Mouse (Mus musculus): ENCODE measurements at regions not wholly inside any gene's neighbourhood (a gene's known extent, or its start where the extent isn't known, plus 50 kb on each side); places are given as distances from the start of the nearest gene placed in this dataset.

GRCm38 (mm10) chr4:47595841-47596240 lies 121.4 kb downstream of the Sec61b start:
- no peaks in the 10 kb centered on the region for H3K9me3 ChIP-seq (ENCODE audit: control insufficient read depth, low read length)
- no peaks in the 10 kb centered on the region for H3K36me3 ChIP-seq (ENCODE audit: control insufficient read depth, insufficient read depth, low read length)
- H3K27me3 ChIP-seq (ENCODE audit: control insufficient read depth, insufficient read depth, low read length): no peaks in the 10 kb centered on the region
- WGBS: 75% methylated on average over 10 of the region's 10 CpGs
- no peak for TF ChIP-seq POLR2A (IDR thresholded peaks at IDR 0.05; ENCODE audit: borderline replicate concordance, extremely low read depth, insufficient read depth, insufficient read length)
- H3K27ac ChIP-seq (replicated peaks; ENCODE audit: low read depth, low read length): no peak overlapping the region
- H3K9ac ChIP-seq (ENCODE audit: low read depth, low read length, severe bottlenecking): no peak overlapping the region
- H3K4me1 ChIP-seq (ENCODE audit: control insufficient read depth, insufficient read depth, low read length): no peaks in the 10 kb centered on the region
- H3K4me2 ChIP-seq (replicated peaks; ENCODE audit: low read depth, low read length, severe bottlenecking): no peak overlapping the region
- H3K4me3 ChIP-seq (replicated peaks; ENCODE audit: low read length): no peak overlapping the region
- ATAC-seq (ENCODE audit: low FRiP score, low read depth) (no peak), DNase-seq (ENCODE audit: low spot score) (no peak)

GRCm38 (mm10) chr4:47597586-47597985 lies 123.1 kb downstream of the Sec61b start:
- no peaks in the 10 kb centered on the region for H3K9me3 ChIP-seq (ENCODE audit: control insufficient read depth, low read length)
- WGBS: 69% methylated on average over 7 of the region's 7 CpGs
- H3K27me3 ChIP-seq (ENCODE audit: control insufficient read depth, insufficient read depth, low read length): no peaks in the 10 kb centered on the region
- ATAC-seq (ENCODE audit: low FRiP score, low read depth): no peak
- DNase-seq (ENCODE audit: low spot score): no peak
- no peak overlapping the region for H3K9ac ChIP-seq (ENCODE audit: low read depth, low read length, severe bottlenecking)
- H3K36me3 ChIP-seq (ENCODE audit: control insufficient read depth, insufficient read depth, low read length): no peaks in the 10 kb centered on the region
- no peak overlapping the region for H3K4me2 ChIP-seq (replicated peaks; ENCODE audit: low read depth, low read length, severe bottlenecking)
- no peak overlapping the region for H3K4me3 ChIP-seq (replicated peaks; ENCODE audit: low read length)
- H3K4me1 ChIP-seq (ENCODE audit: control insufficient read depth, insufficient read depth, low read length): no peaks in the 10 kb centered on the region; the same call in 1 of the 2 replicates
- no peak for TF ChIP-seq POLR2A (IDR thresholded peaks at IDR 0.05; ENCODE audit: borderline replicate concordance, extremely low read depth, insufficient read depth, insufficient read length)
- no peak overlapping the region for H3K27ac ChIP-seq (replicated peaks; ENCODE audit: low read depth, low read length)

- DNase-seq (ENCODE audit: low spot score): no peak
- no peak for ATAC-seq (ENCODE audit: low FRiP score, low read depth)
- no peak overlapping the region for H3K4me2 ChIP-seq (replicated peaks; ENCODE audit: low read depth, low read length, severe bottlenecking)
Measured at GRCm38 (mm10) chr4:47598216-47598615, 123.8 kb downstream of the Sec61b start.

GRCm38 (mm10) chr4:47601301-47602070 lies 127.0 kb downstream of the Sec61b start:
- peaks cover 19% of the 10 kb centered on the region for H3K4me1 ChIP-seq (ENCODE audit: control insufficient read depth, insufficient read depth, low read length)

More at GRCm38 (mm10) chr4:47598216-47598615, 123.8 kb downstream of the Sec61b start:
- no peaks in the 10 kb centered on the region for H3K9me3 ChIP-seq (ENCODE audit: control insufficient read depth, low read length)
- 39% methylated on average over 2 of the region's 2 CpGs for WGBS
- H3K9ac ChIP-seq (ENCODE audit: low read depth, low read length, severe bottlenecking): no peak overlapping the region
- peaks cover 6% of the 10 kb centered on the region for H3K4me1 ChIP-seq (ENCODE audit: control insufficient read depth, insufficient read depth, low read length)
- H3K4me3 ChIP-seq (replicated peaks; ENCODE audit: low read length): no peak overlapping the region
- no peak for TF ChIP-seq POLR2A (IDR thresholded peaks at IDR 0.05; ENCODE audit: borderline replicate concordance, extremely low read depth, insufficient read depth, insufficient read length)
- H3K27me3 ChIP-seq (ENCODE audit: control insufficient read depth, insufficient read depth, low read length): no peaks in the 10 kb centered on the region
- H3K27ac ChIP-seq (replicated peaks; ENCODE audit: low read depth, low read length): no peak overlapping the region
- no peaks in the 10 kb centered on the region for H3K36me3 ChIP-seq (ENCODE audit: control insufficient read depth, insufficient read depth, low read length)

GRCm38 (mm10) chr4:47603378-47603777 lies 128.9 kb downstream of the Sec61b start:
- DNase-seq (ENCODE audit: low spot score): no peak
- Histone ChIP-seq H3K4me2 (replicated peaks; ENCODE audit: low read depth, low read length, severe bottlenecking) (peak overlapping the region; percentile 50), H3K36me3 (ENCODE audit: control insufficient read depth, insufficient read depth, low read length) (no peaks in the 10 kb centered on the region), H3K9ac (ENCODE audit: low read depth, low read length, severe bottlenecking) (peak overlapping the region; percentile 60), H3K27me3 (ENCODE audit: control insufficient read depth, insufficient read depth, low read length) (no peaks in the 10 kb centered on the region), H3K4me1 (ENCODE audit: control insufficient read depth, insufficient read depth, low read length) (peaks cover 19% of the 10 kb centered on the region), H3K4me3 (replicated peaks; ENCODE audit: low read length) (peak overlapping the region; percentile 27), H3K9me3 (ENCODE audit: control insufficient read depth, low read length) (no peaks in the 10 kb centered on the region), H3K27ac (replicated peaks; ENCODE audit: low read depth, low read length) (peak overlapping the region; percentile 82)
- TF ChIP-seq POLR2A (IDR thresholded peaks at IDR 0.05; ENCODE audit: borderline replicate concordance, extremely low read depth, insufficient read depth, insufficient read length): no peak
- no peak for ATAC-seq (ENCODE audit: low FRiP score, low read depth)
- 45% methylated on average over 6 of the region's 6 CpGs for WGBS

More at GRCm38 (mm10) chr4:47601301-47602070, 127.0 kb downstream of the Sec61b start:
- DNase-seq (ENCODE audit: low spot score) (no peak), ATAC-seq (ENCODE audit: low FRiP score, low read depth) (no peak)
- no peak overlapping the region for H3K4me3 ChIP-seq (replicated peaks; ENCODE audit: low read length)
- WGBS: 72% methylated on average over 10 of the region's 10 CpGs
- no peak for TF ChIP-seq POLR2A (IDR thresholded peaks at IDR 0.05; ENCODE audit: borderline replicate concordance, extremely low read depth, insufficient read depth, insufficient read length)
- H3K27ac ChIP-seq (replicated peaks; ENCODE audit: low read depth, low read length): no peak overlapping the region
- no peak overlapping the region for H3K4me2 ChIP-seq (replicated peaks; ENCODE audit: low read depth, low read length, severe bottlenecking)
- no peak overlapping the region for H3K9ac ChIP-seq (ENCODE audit: low read depth, low read length, severe bottlenecking)
- no peaks in the 10 kb centered on the region for H3K9me3 ChIP-seq (ENCODE audit: control insufficient read depth, low read length)
- H3K27me3 ChIP-seq (ENCODE audit: control insufficient read depth, insufficient read depth, low read length): no peaks in the 10 kb centered on the region
- no peaks in the 10 kb centered on the region for H3K36me3 ChIP-seq (ENCODE audit: control insufficient read depth, insufficient read depth, low read length)

All from limb, embryonic 14.5 days (tissue).